Mouse (Mus musculus) ES-E14 (cell line): ENCODE measurements around the gene Ccnq. TPM values are rescaled to one million over a fixed set of nuclear protein-coding genes. Genes with fewer than 3 reads are reported as not detected.

Experiments
- DNase-seq: peaks from one replicate; pipeline ENCODE4 v3.0.0-alpha.2; 2013; ENCODE audit warnings: low read depth, low spot score
- H3K27ac ChIP-seq: 2 replicates; pipeline ENCODE4 v1.5.1; 2012; ENCODE audit warnings: low read depth, mild to moderate bottlenecking, low read length, moderate library complexity, mixed read lengths; ENCODE audit not compliant: poor library complexity, insufficient read depth, severe bottlenecking
- H3K36me3 ChIP-seq: 2 replicates; pipeline ENCODE4 v1.6.1; 2012; ENCODE audit warnings: mild to moderate bottlenecking, low read length, moderate library complexity, mixed read lengths; ENCODE audit not compliant: control insufficient read depth, poor library complexity, insufficient read depth, severe bottlenecking
- H3K4me1 ChIP-seq, 2 experiments: fragments of 150-350 bp in 1 of 2; sonication (generic) in 1 of 2; 2 replicates each; pipeline ENCODE4 v1.6.1; 2012; ENCODE audit warnings: low read length in 2 of 2, mild to moderate bottlenecking in 1 of 2, mixed read lengths in 1 of 2; ENCODE audit not compliant: control insufficient read depth in 2 of 2, insufficient read depth in 2 of 2, poor library complexity in 1 of 2
- H3K4me3 ChIP-seq, 2 experiments: fragments of 150-350 bp in 1 of 2; sonication (generic) in 1 of 2; 2 replicates each; pipeline ENCODE4 v1.5.1; 2012; ENCODE audit warnings: low read length in 2 of 2, low read depth in 1 of 2, mild to moderate bottlenecking in 1 of 2, mixed read lengths in 1 of 2; ENCODE audit not compliant: insufficient read depth in 1 of 2, poor library complexity in 1 of 2, severe bottlenecking in 1 of 2
- H3K9ac ChIP-seq: 2 replicates; pipeline ENCODE4 v1.6.1; 2012; ENCODE audit warnings: low read depth, mild to moderate bottlenecking, low read length, mixed read lengths; ENCODE audit not compliant: poor library complexity, insufficient read depth, severe bottlenecking
- H3K9me3 ChIP-seq: fragments of 150-350 bp; sonication (generic); 2 replicates; pipeline ENCODE4 v1.6.1; 2012; ENCODE audit warnings: low read depth, mild to moderate bottlenecking, low read length; ENCODE audit not compliant: control insufficient read depth, insufficient read depth
- CHD2 ChIP-seq: IDR thresholded peaks from 2 replicates; pipeline ENCODE4 v1.6.1; 2014; ENCODE audit warnings: mild to moderate bottlenecking, low read depth, low read length, inconsistent platforms
- HCFC1 ChIP-seq: IDR thresholded peaks from 2 replicates; pipeline ENCODE4 v1.6.1; 2012; ENCODE audit warnings: low read length, inconsistent platforms, borderline replicate concordance; ENCODE audit not compliant: insufficient read depth
- MAFK ChIP-seq: IDR thresholded peaks from 2 replicates; pipeline ENCODE4 v1.6.1; 2014; ENCODE audit warnings: mild to moderate bottlenecking, low read depth, low read length, inconsistent platforms; ENCODE audit not compliant: insufficient read depth
- ZC3H11A ChIP-seq: IDR thresholded peaks from 2 replicates; pipeline ENCODE4 v1.6.1; 2012; ENCODE audit warnings: low read depth, mild to moderate bottlenecking, inconsistent platforms, low read length, borderline replicate concordance
- ZNF384 ChIP-seq: IDR thresholded peaks from 2 replicates; pipeline ENCODE4 v1.6.1; 2012; ENCODE audit warnings: low read depth, low read length, inconsistent platforms
- in situ Hi-C, 2 experiments: fragments of 600-800 bp; cut with MboI; formaldehyde crosslinking; loops; one replicate each; pipeline ENCODE4 v1.15.1; 2025; ENCODE audit warnings: low sequenced_read_pairs in 2 of 2, inconsistent platforms in 1 of 2; ENCODE audit not compliant: unreplicated experiment in 2 of 2
- total RNA-seq: library from RNA; depleted of rRNA; stranded (reverse); fragments of 300-350 nt; gene quantifications from 2 replicates; pipeline ENCODE4 v1.2.3, GENCODE M21; 2012; rRNA removed

Ccnq gene
- total RNA-seq, 1 experiment: 35.7 TPM

GRCm38 (mm10) chr11:78706026-78706425 lies 45.5 kb downstream of the Ccnq start:
- H3K36me3 ChIP-seq: no peaks in the 10 kb centered on the region
- H3K4me1 ChIP-seq: no peaks in the 10 kb centered on the region
- H3K9ac ChIP-seq: no peak overlapping the region
- DNase-seq: no peak
- TF ChIP-seq CHD2 (no peak), ZNF384 (no peak), ZC3H11A (no peak), HCFC1 (no peak), MAFK (no peak)
- H3K4me3 ChIP-seq: no peak overlapping the region
- no peaks in the 10 kb centered on the region for H3K9me3 ChIP-seq
- in situ Hi-C loops: no loop called here
- H3K27ac ChIP-seq: no peak overlapping the region

DNA sequence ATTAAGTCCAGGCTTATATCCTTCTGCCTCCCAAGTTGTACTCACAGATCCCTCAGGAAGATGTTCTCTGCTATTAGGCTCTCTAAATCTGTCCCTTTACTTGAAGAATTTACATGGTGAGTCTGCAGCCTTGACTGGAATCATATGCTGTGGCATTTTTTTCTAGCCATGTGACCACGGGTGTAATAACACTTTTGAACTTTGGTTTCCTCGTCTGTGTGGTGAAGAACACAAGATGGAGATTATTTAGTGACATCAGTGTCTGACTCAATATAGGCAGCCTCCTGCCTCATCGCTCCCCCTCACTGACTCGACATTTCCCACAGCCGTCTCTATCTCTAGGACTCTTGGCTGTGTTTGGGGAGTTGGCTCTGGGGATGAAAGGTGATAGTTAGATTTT lies 48.4 kb downstream of the Ccnq start:
- no peak overlapping the region for H3K4me3 ChIP-seq
- no peak for DNase-seq
- H3K4me1 ChIP-seq: no peaks in the 10 kb centered on the region
- H3K9me3 ChIP-seq: no peaks in the 10 kb centered on the region
- H3K9ac ChIP-seq: no peak overlapping the region
- no peak overlapping the region for H3K27ac ChIP-seq
- in situ Hi-C loops: no loop called here
- no peaks in the 10 kb centered on the region for H3K36me3 ChIP-seq
- TF ChIP-seq HCFC1: no peak
- TF ChIP-seq ZC3H11A: no peak

GRCm38 (mm10) chr11:78702319-78702718 lies 49.2 kb downstream of the Ccnq start:
- no peaks in the 10 kb centered on the region for H3K4me1 ChIP-seq
- no peak overlapping the region for H3K4me3 ChIP-seq
- H3K9me3 ChIP-seq: no peaks in the 10 kb centered on the region
- no peak for TF ChIP-seq MAFK
- TF ChIP-seq ZC3H11A: no peak
- TF ChIP-seq CHD2: no peak
- TF ChIP-seq ZNF384: no peak
- TF ChIP-seq HCFC1: no peak
- no peaks in the 10 kb centered on the region for H3K36me3 ChIP-seq
- in situ Hi-C loops: no loop called here
- no peak overlapping the region for H3K9ac ChIP-seq
- DNase-seq: no peak
- no peak overlapping the region for H3K27ac ChIP-seq

Other genes starting within 250 kb of the Ccnq start
- gene Sebox, start 248.3 kb downstream of the Ccnq start, total RNA-seq: 0.31 and 0.32 TPM in 2 replicates
- gene Tmem199, start 239.6 kb downstream of the Ccnq start, total RNA-seq: 73.1 and 73.8 TPM in 2 replicates
- 88.3 and 88.5 TPM in 2 replicates for gene Poldip2, start 239.5 kb downstream of the Ccnq start, total RNA-seq
- 18.0 and 28.3 TPM in 2 replicates for gene Tnfaip1, start 215.4 kb downstream of the Ccnq start, total RNA-seq
- 45.8 and 59.2 TPM in 2 replicates for gene Ift20, start 215.4 kb downstream of the Ccnq start, total RNA-seq
- gene Tmem97, start 201.0 kb downstream of the Ccnq start, total RNA-seq: 248 and 312 TPM in 2 replicates
- 20.9 and 24.7 TPM in 2 replicates for gene Nlk, start 54.4 kb downstream of the Ccnq start, total RNA-seq
- 19.1 TPM in 2 replicates for gene Lyrm9, start 74.9 kb upstream of the Ccnq start, total RNA-seq
- 0.16 and 0.22 TPM in 2 replicates for gene Nos2, start 169.1 kb upstream of the Ccnq start, total RNA-seq
- gene Lgals9, start 233.2 kb upstream of the Ccnq start, total RNA-seq: 3.8 and 8.6 TPM in 2 replicates